8 mouse cellular contexts compared by ENCODE assay signal in genomic region chr7:16875326-16875725, GRCm38 (mm10). TPM values are rescaled to one million over a fixed set of nuclear protein-coding genes. Genes with fewer than 3 reads are reported as not detected.
DNase-seq lines count a peak whose midpoint lies in the region; ATAC-seq and TF ChIP-seq lines count a peak whose summit lies in the region.

No protein-coding gene starts in this region.

- TF ChIP-seq CTCF in CH12.LX (conservative IDR thresholded peaks at IDR 0.05 in 1 of 2, IDR thresholded peaks at IDR 0.05 in 1 of 2; ENCODE audit: low read depth in 2 of 2, low read length in 2 of 2): no peak
- no peak for TF ChIP-seq CTCF in liver, embryonic 14.5 days (IDR thresholded peaks at IDR 0.05; ENCODE audit: low read depth)

- TF ChIP-seq POLR2A in CH12.LX (IDR thresholded peaks at IDR 0.05; ENCODE audit: low read depth, low read length): no peak; the same call in 1 of the 2 replicates

- no peaks in the 10 kb centered on the region for H3K79me2 ChIP-seq in CH12.LX (replicated peaks; ENCODE audit: control insufficient read depth, extremely low read depth, insufficient read depth, poor library complexity, severe bottlenecking)

- TF ChIP-seq RAD21 in CH12.LX (IDR thresholded peaks at IDR 0.05; ENCODE audit: low read depth, low read length): no peak

- dilution Hi-C loops in CH12.LX (cut with MboI; ENCODE audit: extremely low pct_ligation_motif_present, extremely low pct_unique_long_range_greater_than_20kb, low sequenced_read_pairs): no loop called here

- H3K9me3 ChIP-seq in heart, embryonic 11.5 days (replicated peaks; ENCODE audit: control insufficient read depth, low read length): no peaks in the 10 kb centered on the region
- no peaks in the 10 kb centered on the region for H3K9me3 ChIP-seq in CH12.LX (replicated peaks; ENCODE audit: low read length)
- no peaks in the 10 kb centered on the region for H3K9me3 ChIP-seq in forebrain, embryonic 13.5 days (replicated peaks)
- no peaks in the 10 kb centered on the region for H3K9me3 ChIP-seq in liver, embryonic 14.5 days (ENCODE audit: control insufficient read depth, low read length)

- no peaks in the 10 kb centered on the region for H3K27me3 ChIP-seq in heart, embryonic 11.5 days (ENCODE audit: control insufficient read depth, insufficient read depth, low read length)
- no peaks in the 10 kb centered on the region for H3K27me3 ChIP-seq in CH12.LX (replicated peaks)
- H3K27me3 ChIP-seq in forebrain, embryonic 13.5 days: no peaks in the 10 kb centered on the region
- peaks cover 11% of the 10 kb centered on the region for H3K27me3 ChIP-seq in liver, embryonic 14.5 days (ENCODE audit: control insufficient read depth, insufficient read depth, low read length)

- H3K4me2 ChIP-seq in heart, embryonic 11.5 days: peak overlapping the region; percentile 66
- H3K4me2 ChIP-seq in CH12.LX (ENCODE audit: insufficient read depth, low read depth, poor library complexity, severe bottlenecking): peak overlapping the region; percentile 52
- H3K4me2 ChIP-seq in forebrain, embryonic 13.5 days: peak overlapping the region; percentile 92
- H3K4me2 ChIP-seq in liver, embryonic 14.5 days (ENCODE audit: low read depth): peak overlapping the region; percentile 73

- in situ Hi-C loops in CH12.LX (cut with MboI; ENCODE audit: low pct_ligation_motif_present, low pct_unique_long_range_greater_than_20kb, low sequenced_read_pairs): no loop called here

- H3K27ac ChIP-seq in heart, embryonic 11.5 days (ENCODE audit: low read depth, low read length): peak overlapping the region; percentile 86
- H3K27ac ChIP-seq in CH12.LX (ENCODE audit: insufficient read depth, low read depth): no peak overlapping the region; the same call in 1 of the 2 replicates
- H3K27ac ChIP-seq in forebrain, embryonic 13.5 days: peak overlapping the region; percentile 75
- H3K27ac ChIP-seq in liver, embryonic 14.5 days: no peak overlapping the region

- under 1% methylated on average over 33 of the region's 42 CpGs for WGBS in heart, embryonic 11.5 days (ENCODE audit: insufficient replicate concordance)
- WGBS in forebrain, embryonic 13.5 days: under 1% methylated on average over 39 of the region's 42 CpGs
- 2% methylated on average over 38 of the region's 42 CpGs for WGBS in liver, embryonic 14.5 days (ENCODE audit: insufficient replicate concordance)

- peak overlapping the region; percentile 90 for H3K9ac ChIP-seq in heart, embryonic 11.5 days (ENCODE audit: low read depth, low read length)
- H3K9ac ChIP-seq in CH12.LX (ENCODE audit: insufficient read depth, low read depth): peak overlapping the region; percentile 20
- peak overlapping the region; percentile 87 for H3K9ac ChIP-seq in forebrain, embryonic 13.5 days
- H3K9ac ChIP-seq in liver, embryonic 14.5 days (replicated peaks): peak overlapping the region; percentile 3; the same call in 1 of the 2 replicates

- H3K36me3 ChIP-seq in heart, embryonic 11.5 days (ENCODE audit: control insufficient read depth, insufficient read depth, low read length): peaks cover under 1% of the 10 kb centered on the region; the same call in 1 of the 2 replicates
- H3K36me3 ChIP-seq in CH12.LX (replicated peaks in 1 of 2; ENCODE audit: control insufficient read depth in 1 of 2, insufficient read depth in 1 of 2, low read length in 1 of 2): peaks cover 12 to 39% of the 10 kb centered on the region in 2 experiments
- H3K36me3 ChIP-seq in forebrain, embryonic 13.5 days (ENCODE audit: poor library complexity, severe bottlenecking): peaks cover 12% of the 10 kb centered on the region
- H3K36me3 ChIP-seq in liver, embryonic 14.5 days (replicated peaks; ENCODE audit: control insufficient read depth, insufficient read depth, low read depth): no peaks in the 10 kb centered on the region

- TF ChIP-seq EP300 in CH12.LX (IDR thresholded peaks at IDR 0.05; ENCODE audit: low read length): no peak
- no peak for TF ChIP-seq EP300 in liver, embryonic 14.5 days (IDR thresholded peaks at IDR 0.05; ENCODE audit: low read depth)

- no peak for ATAC-seq in heart, embryonic 11.5 days (replicated peaks; ENCODE audit: insufficient number of reproducible peaks, low FRiP score, low TSS enrichment)
- peak; percentile 54; the same call in 1 of the 2 replicates for ATAC-seq in forebrain, embryonic 13.5 days
- peak; percentile 30 for ATAC-seq in liver, embryonic 14.5 days (ENCODE audit: insufficient read depth)

- peak overlapping the region; percentile 82 for H3K4me3 ChIP-seq in heart, embryonic 11.5 days (ENCODE audit: low read depth, low read length)
- H3K4me3 ChIP-seq in CH12.LX (replicated peaks in 1 of 3; ENCODE audit: low read depth in 2 of 3, low read length in 2 of 3, poor library complexity in 1 of 3): peak overlapping the region; percentile 55 to 72 (median 70)
- H3K4me3 ChIP-seq in forebrain, embryonic 13.5 days: peak overlapping the region; percentile 73
- H3K4me3 ChIP-seq in liver, embryonic 14.5 days (ENCODE audit: insufficient read depth in 1 of 2, low read depth in 2 of 2, low read length in 2 of 2): peak overlapping the region; percentile 18 to 55

- peaks cover 16% of the 10 kb centered on the region for H3K4me1 ChIP-seq in heart, embryonic 11.5 days (ENCODE audit: control insufficient read depth, insufficient read depth, low read length)
- peaks cover 6 to 36% of the 10 kb centered on the region in 2 experiments for H3K4me1 ChIP-seq in CH12.LX (ENCODE audit: control insufficient read depth in 1 of 2, insufficient read depth in 2 of 2)
- H3K4me1 ChIP-seq in forebrain, embryonic 13.5 days: peaks cover 30% of the 10 kb centered on the region
- peaks cover 4 to 7% of the 10 kb centered on the region in 2 experiments for H3K4me1 ChIP-seq in liver, embryonic 14.5 days (replicated peaks; ENCODE audit: control insufficient read depth in 2 of 2, insufficient read depth in 2 of 2, low read length in 1 of 2)

- DNase-seq in heart, adult 9 months (ENCODE audit: low spot score in 2 of 2): no peak
- DNase-seq in CH12.LX (ENCODE audit: extremely low read depth): no peak
- no peak for DNase-seq in liver, embryonic 14.5 days (ENCODE audit: low read depth in 3 of 3, low spot score in 3 of 3)
- no peak for DNase-seq in c-Kit-positive CD71-positive TER-119-positive erythroid progenitor cells, embryonic 14.5 days (ENCODE audit: low spot score)
- no peak for DNase-seq in urinary bladder, adult 18-20 months (ENCODE audit: low spot score in 2 of 2)
- DNase-seq in left cerebral cortex, adult 18-20 months (ENCODE audit: low spot score in 2 of 2): no peak

TF ChIP-seq in CH12.LX, 34 proteins besides CTCF, POLR2A, EP300 and RAD21 (continues in another document):
- TF ChIP-seq BHLHE40 (IDR thresholded peaks at IDR 0.05; ENCODE audit: low read depth, low read length) (no peak), CHD2 (IDR thresholded peaks at IDR 0.05; ENCODE audit: low read length) (no peak)

RNA-seq across cellular contexts. Expression of gene Dact3, which starts 0.2 kb away (rescaled TPM):
- 9.5 and 10.6 TPM in 2 replicates for polyA plus RNA-seq in heart, embryonic 11.5 days (2014; fragmentation: Nextera tagmentation; extraction: Ambion mirVana)
- 2.9 and 3.5 TPM in 2 replicates for total RNA-seq in CH12.LX (2012; rRNA removed)
- total RNA-seq in CH12.LX (2014; rRNA removed): 4.0 and 5.1 TPM in 2 replicates
- polyA plus RNA-seq in CH12.LX (2012; ENCODE audit: insufficient read length, low read depth): 9.2 and 12.0 TPM in 2 replicates
- 2.0 and 2.3 TPM in 2 replicates for polyA plus RNA-seq in forebrain, embryonic 13.5 days (2015; fragmentation: Nextera tagmentation; extraction: Ambion mirVana)
- 0.68 and 0.92 TPM in 2 replicates for polyA plus RNA-seq in liver, embryonic 14.5 days (2012; rRNA removed)
- polyA plus RNA-seq in liver, embryonic 14.5 days (2014; fragmentation: Nextera tagmentation; extraction: Ambion mirVana): 0.09 and 0.14 TPM in 2 replicates
- total RNA-seq in left cerebral cortex, adult 18-20 months (2021): 100 to 1,000 TPM; 186 to 201 TPM

RNA-seq across cellular contexts. Expression of gene Gng8, which starts 16.3 kb away (rescaled TPM):
- 3.5 and 4.2 TPM in 2 replicates for polyA plus RNA-seq in heart, embryonic 11.5 days (2014; fragmentation: Nextera tagmentation; extraction: Ambion mirVana)
- 0.25 TPM in 1 of 2 replicates, not detected in the other for total RNA-seq in CH12.LX (2012; rRNA removed)
- not detected in 2 replicates for total RNA-seq in CH12.LX (2014; rRNA removed)
- 2.4 and 2.5 TPM in 2 replicates for polyA plus RNA-seq in CH12.LX (2012; ENCODE audit: insufficient read length, low read depth)
- 9.2 and 18.2 TPM in 2 replicates for polyA plus RNA-seq in forebrain, embryonic 13.5 days (2015; fragmentation: Nextera tagmentation; extraction: Ambion mirVana)
- 0.44 and 0.47 TPM in 2 replicates for polyA plus RNA-seq in liver, embryonic 14.5 days (2012; rRNA removed)
- polyA plus RNA-seq in liver, embryonic 14.5 days (2014; fragmentation: Nextera tagmentation; extraction: Ambion mirVana): not detected in 2 replicates
- total RNA-seq in left cerebral cortex, adult 18-20 months (2021): 1 to 10 TPM; 2.9 to 3.4 TPM

RNA-seq across cellular contexts. Expression of gene Ptgir, which starts 31.0 kb away (rescaled TPM):
- 0.19 and 0.34 TPM in 2 replicates for polyA plus RNA-seq in heart, embryonic 11.5 days (2014; fragmentation: Nextera tagmentation; extraction: Ambion mirVana)
- 7.0 and 7.5 TPM in 2 replicates for total RNA-seq in CH12.LX (2012; rRNA removed)
- 2.7 and 3.8 TPM in 2 replicates for total RNA-seq in CH12.LX (2014; rRNA removed)
- 31.1 and 33.3 TPM in 2 replicates for polyA plus RNA-seq in CH12.LX (2012; ENCODE audit: insufficient read length, low read depth)
- 0.14 and 0.37 TPM in 2 replicates for polyA plus RNA-seq in forebrain, embryonic 13.5 days (2015; fragmentation: Nextera tagmentation; extraction: Ambion mirVana)
- polyA plus RNA-seq in liver, embryonic 14.5 days (2012; rRNA removed): 0.84 and 0.87 TPM in 2 replicates
- 0.88 and 1.2 TPM in 2 replicates for polyA plus RNA-seq in liver, embryonic 14.5 days (2014; fragmentation: Nextera tagmentation; extraction: Ambion mirVana)
- under 1 TPM in 1 of 2 experiments, not detected in 1; 0.12 TPM for total RNA-seq in left cerebral cortex, adult 18-20 months (2021)

RNA-seq across cellular contexts. Expression of gene Prkd2, which starts 32.6 kb away (rescaled TPM):
- polyA plus RNA-seq in heart, embryonic 11.5 days (2014; fragmentation: Nextera tagmentation; extraction: Ambion mirVana): 10.8 and 11.6 TPM in 2 replicates
- total RNA-seq in CH12.LX (2012; rRNA removed): 18.0 and 18.7 TPM in 2 replicates
- 8.6 and 9.8 TPM in 2 replicates for total RNA-seq in CH12.LX (2014; rRNA removed)
- 32.2 and 39.0 TPM in 2 replicates for polyA plus RNA-seq in CH12.LX (2012; ENCODE audit: insufficient read length, low read depth)
- polyA plus RNA-seq in forebrain, embryonic 13.5 days (2015; fragmentation: Nextera tagmentation; extraction: Ambion mirVana): 7.7 and 8.3 TPM in 2 replicates
- 2.5 and 3.2 TPM in 2 replicates for polyA plus RNA-seq in liver, embryonic 14.5 days (2012; rRNA removed)
- 1.8 and 2.2 TPM in 2 replicates for polyA plus RNA-seq in liver, embryonic 14.5 days (2014; fragmentation: Nextera tagmentation; extraction: Ambion mirVana)
- total RNA-seq in left cerebral cortex, adult 18-20 months (2021): 1 to 10 TPM; 5.6 to 7.8 TPM

RNA-seq across cellular contexts. Expression of gene Calm3, which starts 48.6 kb away (rescaled TPM):
- polyA plus RNA-seq in heart, embryonic 11.5 days (2014; fragmentation: Nextera tagmentation; extraction: Ambion mirVana): 150 and 156 TPM in 2 replicates
- total RNA-seq in CH12.LX (2012; rRNA removed): 312 and 326 TPM in 2 replicates
- 277 and 294 TPM in 2 replicates for total RNA-seq in CH12.LX (2014; rRNA removed)
- polyA plus RNA-seq in CH12.LX (2012; ENCODE audit: insufficient read length, low read depth): 623 and 775 TPM in 2 replicates
- polyA plus RNA-seq in forebrain, embryonic 13.5 days (2015; fragmentation: Nextera tagmentation; extraction: Ambion mirVana): 271 and 296 TPM in 2 replicates
- polyA plus RNA-seq in liver, embryonic 14.5 days (2012; rRNA removed): 72.2 and 90.3 TPM in 2 replicates
- polyA plus RNA-seq in liver, embryonic 14.5 days (2014; fragmentation: Nextera tagmentation; extraction: Ambion mirVana): 115 and 122 TPM in 2 replicates
- 1,000 to 10,000 TPM; 1,746 to 1,798 TPM for total RNA-seq in left cerebral cortex, adult 18-20 months (2021)

Comparison
In these comparisons a context has a peak if more than half of its experiments do, and no peak if none do; other contexts are left out.
1. H3K27ac ChIP-seq: peak in heart, embryonic 11.5 days (single experiment) and forebrain, embryonic 13.5 days (single experiment); none in CH12.LX (single experiment) and liver, embryonic 14.5 days (single experiment).
2. H3K9ac ChIP-seq: peak in every context shown above with its lines; median percentile 90 in heart, embryonic 11.5 days; 87 in forebrain, embryonic 13.5 days; 20 in CH12.LX; 3 in liver, embryonic 14.5 days.
3. RNA of gene Ptgir, which starts 31.0 kb away (polyA plus RNA-seq): 31.1 to 33.3 TPM in CH12.LX; 0.84 to 1.2 TPM in liver, embryonic 14.5 days, 0.19 to 0.34 TPM in heart, embryonic 11.5 days and 0.14 to 0.37 TPM in forebrain, embryonic 13.5 days; every median in the first group is over 10 times any median in the second.
4. Peak in every context shown above with its lines, with median percentiles within 50 percentile points of each other: H3K4me2 ChIP-seq and H3K4me3 ChIP-seq.